ENCODE assay signal across 9 mouse cellular contexts in the genomic region with DNA sequence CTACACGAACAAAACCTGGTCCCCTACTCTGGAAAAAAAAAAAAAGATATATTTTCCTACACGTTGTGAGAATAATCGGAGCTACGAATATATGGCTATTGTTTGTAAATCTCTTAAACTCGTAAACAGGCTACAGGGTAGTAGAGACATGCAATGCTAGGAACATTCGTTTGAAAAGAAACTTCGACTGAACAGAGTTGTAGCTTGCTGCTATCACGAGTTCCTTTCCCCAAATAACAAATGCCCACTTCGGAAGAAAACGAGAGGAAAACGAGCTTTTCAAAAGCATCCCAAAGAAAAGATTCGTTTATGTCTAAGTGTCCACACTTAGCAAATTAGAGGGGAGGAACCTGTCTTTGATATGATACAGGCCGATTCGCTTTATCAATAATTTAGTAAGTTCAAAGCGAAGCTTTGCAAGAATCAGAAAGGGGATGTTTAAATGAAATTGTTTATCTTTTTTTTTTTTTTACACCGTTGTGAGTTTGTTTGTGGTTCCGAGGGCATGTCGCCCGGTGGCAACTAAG. TPM values are rescaled to one million over a fixed set of nuclear protein-coding genes. Genes with fewer than 3 reads are reported as not detected.
DNase-seq lines count a peak whose midpoint lies in the region; ATAC-seq lines count a peak whose summit lies in the region.
"Had no signal": no experiment of that assay in that cellular context is flagged by ENCODE, and none has a peak within 500 bp of the region (broad histone marks: within the 10 kb centered on the region; RNA-seq: fewer than 3 reads in every experiment).

No protein-coding gene starts in this region.

- H3K27me3 ChIP-seq in kidney, embryonic 16.5 days (ENCODE audit: insufficient read depth, low read length) = peaks cover 31% of the 10 kb centered on the region
- H3K27me3 ChIP-seq in forebrain, embryonic 10.5 days (ENCODE audit: poor library complexity, severe bottlenecking) = peaks cover 63% of the 10 kb centered on the region
- peaks cover 62% of the 10 kb centered on the region for H3K27me3 ChIP-seq in intestine, embryonic 14.5 days (replicated peaks; ENCODE audit: control insufficient read depth, insufficient read depth, low read length)
- peaks cover 46% of the 10 kb centered on the region for H3K27me3 ChIP-seq in neural tube, embryonic 13.5 days

- H3K9ac ChIP-seq in kidney, embryonic 16.5 days (replicated peaks; ENCODE audit: low read length) = no peak overlapping the region
- H3K9ac ChIP-seq in intestine, embryonic 14.5 days (ENCODE audit: low read length) = no peak overlapping the region
- peak overlapping the region; percentile 58; the same call in 1 of the 2 replicates for H3K9ac ChIP-seq in neural tube, embryonic 13.5 days
- H3K9ac ChIP-seq: liver, postnatal 0 days had no signal

- no peak overlapping the region for H3K27ac ChIP-seq in kidney, embryonic 16.5 days (ENCODE audit: low read length)
- H3K27ac ChIP-seq in forebrain, embryonic 10.5 days = peak overlapping the region; percentile 95
- H3K27ac ChIP-seq in intestine, embryonic 14.5 days (ENCODE audit: low read depth) = no peak overlapping the region
- 0 out of 2 replicates have a peak overlapping the region, but pooled peaks have one; percentile 75 for H3K27ac ChIP-seq in neural tube, embryonic 13.5 days (replicated peaks)

- intact Hi-C loops in left cerebral cortex, postnatal 14 days (cut with DNase I) = loop anchor here (2.0 to 10.0 kb wide), 6 partner anchors 204 to 1244 kb away; no protein-coding TSS in a partner anchor

- H3K4me1 ChIP-seq in kidney, embryonic 16.5 days (ENCODE audit: insufficient read depth, low read length) = peaks cover 22% of the 10 kb centered on the region
- H3K4me1 ChIP-seq in forebrain, embryonic 10.5 days = peaks cover 69% of the 10 kb centered on the region
- peaks cover 10% of the 10 kb centered on the region for H3K4me1 ChIP-seq in intestine, embryonic 14.5 days (replicated peaks; ENCODE audit: control insufficient read depth, insufficient read depth, low read length)
- H3K4me1 ChIP-seq in neural tube, embryonic 13.5 days (replicated peaks) = peaks cover 58% of the 10 kb centered on the region

- H3K4me2 ChIP-seq in kidney, embryonic 16.5 days (replicated peaks; ENCODE audit: low read depth, low read length) = peak overlapping the region; percentile 95; the same call in 1 of the 2 replicates
- peak overlapping the region; percentile 78 for H3K4me2 ChIP-seq in intestine, embryonic 14.5 days (ENCODE audit: low read length)
- H3K4me2 ChIP-seq in neural tube, embryonic 13.5 days = peak overlapping the region; percentile 92

- 8% methylated on average over 19 of the region's 19 CpGs for WGBS in kidney, embryonic 16.5 days
- WGBS in forebrain, embryonic 10.5 days = 5% methylated on average over 19 of the region's 19 CpGs
- 12% methylated on average over 19 of the region's 19 CpGs for WGBS in intestine, embryonic 14.5 days
- 5% methylated on average over 19 of the region's 19 CpGs for WGBS in neural tube, embryonic 13.5 days

- H3K9me3 ChIP-seq in kidney, embryonic 16.5 days (ENCODE audit: low read length) = no peaks in the 10 kb centered on the region
- no peaks in the 10 kb centered on the region for H3K9me3 ChIP-seq in forebrain, embryonic 10.5 days
- H3K9me3 ChIP-seq in intestine, embryonic 14.5 days (ENCODE audit: control insufficient read depth, low read length) = no peaks in the 10 kb centered on the region
- H3K9me3 ChIP-seq in neural tube, embryonic 13.5 days = no peaks in the 10 kb centered on the region

- no peak for DNase-seq in kidney, postnatal 25 days
- DNase-seq in forebrain, embryonic 10.5 days (ENCODE audit: extremely low spot score, low spot score) = no peak
- no peak for DNase-seq in intestine, embryonic 14.5 days (ENCODE audit: low spot score)
- DNase-seq in B cell, adult 2 months = no peak
- no peak for DNase-seq in adipocyte (ENCODE audit: low spot score)
- no peak for DNase-seq in left cerebral cortex, postnatal 14 days (ENCODE audit: low spot score in 2 of 2)

- no peaks in the 10 kb centered on the region for H3K36me3 ChIP-seq in kidney, embryonic 16.5 days (ENCODE audit: insufficient read depth, low read length)
- peaks cover 18% of the 10 kb centered on the region for H3K36me3 ChIP-seq in forebrain, embryonic 10.5 days (replicated peaks)
- no peaks in the 10 kb centered on the region for H3K36me3 ChIP-seq in intestine, embryonic 14.5 days (ENCODE audit: control insufficient read depth, insufficient read depth, low read length)
- H3K36me3 ChIP-seq in neural tube, embryonic 13.5 days = no peaks in the 10 kb centered on the region

- H3K4me3 ChIP-seq in kidney, embryonic 16.5 days (ENCODE audit: low read length) = peak overlapping the region; percentile 77; the same call in 1 of the 2 replicates
- peak overlapping the region; percentile 94 for H3K4me3 ChIP-seq in forebrain, embryonic 10.5 days
- peak overlapping the region; percentile 57; the same call in 1 of the 2 replicates for H3K4me3 ChIP-seq in intestine, embryonic 14.5 days (ENCODE audit: low read depth, low read length)
- H3K4me3 ChIP-seq in neural tube, embryonic 13.5 days = peak overlapping the region; percentile 74; the same call in 1 of the 2 replicates

- ATAC-seq in kidney, embryonic 16.5 days (ENCODE audit: low FRiP score, low TSS enrichment) = no peak
- no peak for ATAC-seq in intestine, embryonic 14.5 days (replicated peaks; ENCODE audit: low FRiP score, low TSS enrichment, low read depth)
- ATAC-seq in neural tube, embryonic 13.5 days (ENCODE audit: low read depth) = no peak

RNA-seq across cellular contexts. Expression of gene Sox9, which starts 1.6 kb away (rescaled TPM):
- polyA plus RNA-seq in kidney, embryonic 16.5 days (2015; fragmentation: Nextera tagmentation; extraction: Ambion mirVana) = 28.0 and 31.9 TPM in 2 replicates
- polyA plus RNA-seq in forebrain, embryonic 10.5 days (2016; fragmentation: Nextera tagmentation; extraction: Ambion mirVana) = 98.1 and 108 TPM in 2 replicates
- polyA plus RNA-seq in intestine, embryonic 14.5 days (2014; fragmentation: Nextera tagmentation; extraction: Ambion mirVana) = 38.9 and 44.9 TPM in 2 replicates
- polyA plus RNA-seq in neural tube, embryonic 13.5 days (2015; fragmentation: Nextera tagmentation; extraction: Ambion mirVana) = 49.0 and 72.8 TPM in 2 replicates
- 10 to 100 TPM; 13.4 to 24.1 TPM for total RNA-seq in left cerebral cortex, postnatal 14 days (2021)

Comparison
In these comparisons a context has a peak if more than half of its experiments do, and no peak if none do; other contexts are left out.
1. H3K27ac ChIP-seq: peak in forebrain, embryonic 10.5 days (single experiment) and neural tube, embryonic 13.5 days (single experiment); none in kidney, embryonic 16.5 days (single experiment) and intestine, embryonic 14.5 days (single experiment).
2. Peak in every context shown above with its lines, with median percentiles within 50 percentile points of each other: H3K4me2 ChIP-seq and H3K4me3 ChIP-seq.